16 mouse cellular contexts compared by ENCODE assay signal in the genomic region with DNA sequence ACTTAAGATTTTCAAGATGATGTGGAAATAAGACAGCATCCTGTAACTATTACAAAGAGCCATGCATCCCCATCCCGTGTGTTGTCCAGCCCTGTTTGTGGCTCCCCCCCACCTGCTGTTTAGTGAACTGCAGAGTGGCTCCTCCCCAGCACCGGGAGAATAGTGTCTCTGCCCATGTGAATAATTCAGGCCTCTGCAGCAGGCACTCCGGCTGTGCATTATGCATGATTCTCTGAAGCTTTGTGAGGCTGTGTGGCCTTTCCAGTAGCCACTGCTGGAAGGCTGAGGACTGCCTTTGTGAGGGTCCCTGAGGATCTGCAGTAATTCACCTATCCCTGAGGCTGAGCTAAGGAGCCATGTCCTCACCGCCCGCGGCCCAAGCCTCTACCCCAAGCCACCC. TPM values are rescaled to one million over a fixed set of nuclear protein-coding genes. Genes with fewer than 3 reads are reported as not detected.
DNase-seq lines count a peak whose midpoint lies in the region; ATAC-seq lines count a peak whose summit lies in the region.
"Had no signal": no experiment of that assay in that cellular context is flagged by ENCODE, and none has a peak within 500 bp of the region (broad histone marks: within the 10 kb centered on the region; RNA-seq: fewer than 3 reads in every experiment).

No protein-coding gene starts in this region.

- peaks cover 15% of the 10 kb centered on the region for H3K4me1 ChIP-seq in forebrain, embryonic 13.5 days
- H3K4me1 ChIP-seq in hindbrain, embryonic 14.5 days (replicated peaks; ENCODE audit: control insufficient read depth, insufficient read depth, low read length): peaks cover 16% of the 10 kb centered on the region
- H3K4me1 ChIP-seq in midbrain, embryonic 15.5 days: peaks cover 13% of the 10 kb centered on the region
- peaks cover 23% of the 10 kb centered on the region for H3K4me1 ChIP-seq in embryonic facial prominence, embryonic 10.5 days

- peak overlapping the region; percentile 76 for H3K27ac ChIP-seq in forebrain, embryonic 13.5 days
- peak overlapping the region; percentile 65; the same call in 1 of the 2 replicates for H3K27ac ChIP-seq in hindbrain, embryonic 14.5 days
- peak overlapping the region; percentile 69 for H3K27ac ChIP-seq in midbrain, embryonic 15.5 days
- H3K27ac ChIP-seq in embryonic facial prominence, embryonic 10.5 days (replicated peaks): no peak overlapping the region
- H3K27ac ChIP-seq: macrophage had no signal

- no peak overlapping the region for H3K4me2 ChIP-seq in forebrain, embryonic 13.5 days
- no peak overlapping the region for H3K4me2 ChIP-seq in hindbrain, embryonic 14.5 days (replicated peaks)
- H3K4me2 ChIP-seq in midbrain, embryonic 15.5 days: no peak overlapping the region

- H3K4me3 ChIP-seq in forebrain, embryonic 13.5 days: no peak overlapping the region
- H3K4me3 ChIP-seq in hindbrain, embryonic 14.5 days (replicated peaks; ENCODE audit: low read length): no peak overlapping the region
- no peak overlapping the region for H3K4me3 ChIP-seq in midbrain, embryonic 15.5 days
- no peak overlapping the region for H3K4me3 ChIP-seq in embryonic facial prominence, embryonic 10.5 days

- H3K27me3 ChIP-seq in forebrain, embryonic 13.5 days: no peaks in the 10 kb centered on the region
- H3K27me3 ChIP-seq in hindbrain, embryonic 14.5 days (ENCODE audit: control insufficient read depth, insufficient read depth, low read length): no peaks in the 10 kb centered on the region
- no peaks in the 10 kb centered on the region for H3K27me3 ChIP-seq in midbrain, embryonic 15.5 days (replicated peaks)
- no peaks in the 10 kb centered on the region for H3K27me3 ChIP-seq in embryonic facial prominence, embryonic 10.5 days (replicated peaks; ENCODE audit: low read depth, poor library complexity, severe bottlenecking)
- H3K27me3 ChIP-seq: Patski had no signal

- WGBS in forebrain, embryonic 13.5 days: 31% methylated on average over 6 of the region's 6 CpGs
- WGBS in hindbrain, embryonic 14.5 days: 27% methylated on average over 6 of the region's 6 CpGs
- 28% methylated on average over 6 of the region's 6 CpGs for WGBS in midbrain, embryonic 15.5 days
- 78% methylated on average over 6 of the region's 6 CpGs for WGBS in embryonic facial prominence, embryonic 10.5 days

- 0 out of 2 replicates have a peak overlapping the region, but pooled peaks have one; percentile 13 for H3K9ac ChIP-seq in forebrain, embryonic 13.5 days
- no peak overlapping the region for H3K9ac ChIP-seq in hindbrain, embryonic 14.5 days
- no peak overlapping the region for H3K9ac ChIP-seq in midbrain, embryonic 15.5 days

- ATAC-seq in forebrain, embryonic 13.5 days: peak; percentile 69
- peak; percentile 53 for ATAC-seq in hindbrain, embryonic 14.5 days (ENCODE audit: low FRiP score)
- peak; percentile 79 for ATAC-seq in midbrain, embryonic 15.5 days (replicated peaks)
- ATAC-seq: inflammation-experienced regulatory T-cells, adult 6 months; Patski had no signal

- peaks cover 10% of the 10 kb centered on the region; the same call in 1 of the 2 replicates for H3K36me3 ChIP-seq in forebrain, embryonic 13.5 days (ENCODE audit: poor library complexity, severe bottlenecking)
- 0 out of 2 replicates have a peak, but pooled peaks cover 10% of the 10 kb centered on the region for H3K36me3 ChIP-seq in hindbrain, embryonic 14.5 days (replicated peaks; ENCODE audit: control insufficient read depth, insufficient read depth)
- H3K36me3 ChIP-seq in midbrain, embryonic 15.5 days (replicated peaks): no peaks in the 10 kb centered on the region
- H3K36me3 ChIP-seq in embryonic facial prominence, embryonic 10.5 days (replicated peaks): peaks cover 78% of the 10 kb centered on the region

- H3K9me3 ChIP-seq in forebrain, embryonic 13.5 days (replicated peaks): no peaks in the 10 kb centered on the region
- no peaks in the 10 kb centered on the region for H3K9me3 ChIP-seq in hindbrain, embryonic 14.5 days (ENCODE audit: control insufficient read depth, low read length)
- H3K9me3 ChIP-seq in midbrain, embryonic 15.5 days: no peaks in the 10 kb centered on the region
- H3K9me3 ChIP-seq in embryonic facial prominence, embryonic 10.5 days: no peaks in the 10 kb centered on the region

- peak; percentile 32 for DNase-seq in R1 (ENCODE audit: low read depth, low spot score)
- no peak for DNase-seq in hindbrain, embryonic 14.5 days (ENCODE audit: low spot score)
- no peak for DNase-seq in cerebellum, postnatal 14 days
- DNase-seq in ovary, postnatal 14 days (ENCODE audit: low spot score): no peak
- no peak for DNase-seq in embryonic facial prominence, embryonic 10.5 days (ENCODE audit: low spot score)
- DNase-seq in left cerebral cortex, adult 18-20 months (ENCODE audit: low spot score in 2 of 2): no peak
- DNase-seq: cerebellum, adult 18-20 months; kidney, adult 9 months; liver; lung, adult 2 months; thymus, adult 18-20 months had no signal

RNA-seq across cellular contexts. Expression of a gene that starts 27.3 kb away (rescaled TPM):
- polyA plus RNA-seq in forebrain, embryonic 13.5 days (2015; fragmentation: Nextera tagmentation; extraction: Ambion mirVana): 0.57 and 0.72 TPM in 2 replicates
- 0.48 and 0.72 TPM in 2 replicates for polyA plus RNA-seq in hindbrain, embryonic 14.5 days (2014; fragmentation: Nextera tagmentation; extraction: Ambion mirVana)
- 0.49 and 0.67 TPM in 2 replicates for polyA plus RNA-seq in midbrain, embryonic 15.5 days (2015; fragmentation: Nextera tagmentation; extraction: Ambion mirVana)
- polyA plus RNA-seq in embryonic facial prominence, embryonic 10.5 days (2016; fragmentation: Nextera tagmentation; extraction: Ambion mirVana): 0.08 and 0.82 TPM in 2 replicates
- total RNA-seq in left cerebral cortex, adult 18-20 months (2021): 1 to 10 TPM; 1.1 to 1.7 TPM
- polyA plus RNA-seq: macrophage had no signal

RNA-seq across cellular contexts. Expression of a gene that starts 42.5 kb away (rescaled TPM):
- polyA plus RNA-seq in forebrain, embryonic 13.5 days (2015; fragmentation: Nextera tagmentation; extraction: Ambion mirVana): 1.9 and 2.6 TPM in 2 replicates
- 5.5 and 7.1 TPM in 2 replicates for polyA plus RNA-seq in hindbrain, embryonic 14.5 days (2014; fragmentation: Nextera tagmentation; extraction: Ambion mirVana)
- 7.9 and 9.3 TPM in 2 replicates for polyA plus RNA-seq in midbrain, embryonic 15.5 days (2015; fragmentation: Nextera tagmentation; extraction: Ambion mirVana)
- polyA plus RNA-seq in embryonic facial prominence, embryonic 10.5 days (2016; fragmentation: Nextera tagmentation; extraction: Ambion mirVana): 0.34 and 0.35 TPM in 2 replicates
- total RNA-seq in left cerebral cortex, adult 18-20 months (2021): 10 to 100 TPM; 24.7 to 26.6 TPM
